Mouse (Mus musculus) left cerebral cortex, adult 2 months (tissue): ENCODE measurements at regions not wholly inside any gene's neighbourhood (a gene's known extent, or its start where the extent isn't known, plus 50 kb on each side); places are given as distances from the start of the nearest gene placed in this dataset.

Experiments used
- DNase-seq, 2 experiments: peaks; one replicate each; pipeline ENCODE4 v3.0.0; 2021 to 2022; ENCODE audit warnings: low spot score in 2 of 2, mixed read lengths in 1 of 2; ENCODE audit errors: extremely low spot score in 1 of 2
- H3K27ac ChIP-seq: fragments of 200-600 bp; 2 replicates; pipeline ENCODE4 v1.8.1; 2022
- H3K4me3 ChIP-seq: fragments of 200-600 bp; 2 replicates; pipeline ENCODE4 v1.8.1; 2022
- CTCF ChIP-seq: fragments of 200-600 bp; IDR thresholded peaks from 2 replicates; pipeline ENCODE4 v1.8.1; 2022; ENCODE audit warnings: antibody characterized with exemption, mild to moderate bottlenecking, moderate library complexity
- intact Hi-C: fragments of 180-260 bp; cut with DNase I; formaldehyde crosslinking; loops from one replicate; pipeline ENCODE4 v1.15.1; 2025

DNA sequence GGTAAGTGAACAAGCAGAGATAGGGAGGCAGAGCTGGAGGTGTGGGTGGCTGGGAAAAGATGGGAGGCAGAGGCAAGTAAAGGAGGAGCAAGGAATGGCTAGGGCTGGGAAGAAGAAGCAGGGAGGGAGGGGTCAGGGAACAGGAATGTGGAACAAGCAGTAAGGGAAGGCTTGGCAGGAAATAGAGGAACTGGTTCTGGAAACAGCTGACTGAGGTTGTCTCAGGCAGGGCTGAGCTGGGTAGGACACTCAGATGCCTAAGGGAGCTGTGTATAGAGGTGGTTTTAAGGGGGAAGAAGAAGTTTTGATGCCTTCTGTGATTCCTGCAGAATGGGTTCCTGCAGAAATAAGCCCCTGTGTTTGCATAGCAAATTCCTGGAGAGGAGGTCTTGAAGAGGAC, 92.7 kb downstream of the Nucb2 start:
- no peak overlapping the region for H3K27ac ChIP-seq
- intact Hi-C loops: no loop called here
- no peak for DNase-seq
- no peak for TF ChIP-seq CTCF
- H3K4me3 ChIP-seq: no peak overlapping the region

DNA sequence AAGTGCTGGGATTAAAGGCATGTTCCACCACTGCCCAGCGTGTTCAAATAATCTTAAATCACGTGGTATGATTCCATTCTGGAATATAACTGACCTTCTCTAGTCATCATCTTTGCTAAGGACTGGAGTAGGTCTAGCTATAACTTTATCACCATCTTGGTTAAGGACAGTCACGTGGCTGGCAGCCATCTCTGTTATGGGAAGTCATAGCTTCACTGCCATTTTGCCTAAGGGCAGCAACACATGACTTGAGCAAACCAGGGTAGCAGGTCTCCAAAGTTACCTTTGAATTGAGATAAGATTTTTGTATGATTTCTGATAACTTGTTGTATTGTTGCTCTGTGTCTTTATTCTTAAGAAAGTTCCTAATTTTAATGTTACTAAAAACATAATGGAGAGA, 96.2 kb downstream of the Nucb2 start:
- TF ChIP-seq CTCF: no peak
- no peak for DNase-seq
- H3K4me3 ChIP-seq: no peak overlapping the region
- no peak overlapping the region for H3K27ac ChIP-seq
- intact Hi-C loops: loop anchor here (10.0 kb wide), 1 partner anchor 356 kb away; no protein-coding TSS in a partner anchor

DNA sequence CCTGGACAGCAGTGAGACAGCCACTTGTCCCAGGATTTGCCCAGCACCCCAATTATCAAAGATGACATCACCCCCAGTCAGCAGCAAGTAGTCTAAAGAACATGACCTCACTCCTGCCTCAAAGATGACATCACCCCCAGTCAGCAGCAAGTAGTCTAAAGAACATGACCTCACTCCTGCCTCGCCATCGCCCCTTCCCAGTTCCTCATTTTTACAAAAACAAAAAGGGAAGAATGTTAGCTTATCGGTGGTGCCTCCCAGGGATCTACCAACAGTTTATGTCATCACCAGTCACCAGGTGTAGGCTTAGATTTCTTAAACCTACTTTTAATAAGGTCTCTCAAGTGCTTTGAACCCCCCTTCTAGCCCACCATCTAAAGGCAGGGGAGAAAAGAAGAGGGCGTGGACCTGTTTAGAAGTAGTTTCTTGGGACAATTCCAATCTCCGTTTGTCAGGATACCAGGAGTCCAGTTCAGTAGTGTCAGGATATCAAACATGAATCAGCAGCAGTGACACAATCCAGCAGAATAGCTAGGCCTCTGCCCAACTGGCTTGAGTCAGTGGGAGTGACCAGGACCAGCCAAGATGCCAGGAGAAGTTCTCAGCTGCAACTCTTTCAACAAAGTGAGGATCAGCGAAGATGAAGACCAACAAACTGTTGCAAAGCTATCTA, 99.1 kb downstream of the Nucb2 start:
- Histone ChIP-seq H3K4me3 (no peak overlapping the region), H3K27ac (no peak overlapping the region)
- intact Hi-C loops: loop anchor here (10.0 kb wide), 1 partner anchor 359 kb away; no protein-coding TSS in a partner anchor
- no peak for DNase-seq
- TF ChIP-seq CTCF: no peak

DNA sequence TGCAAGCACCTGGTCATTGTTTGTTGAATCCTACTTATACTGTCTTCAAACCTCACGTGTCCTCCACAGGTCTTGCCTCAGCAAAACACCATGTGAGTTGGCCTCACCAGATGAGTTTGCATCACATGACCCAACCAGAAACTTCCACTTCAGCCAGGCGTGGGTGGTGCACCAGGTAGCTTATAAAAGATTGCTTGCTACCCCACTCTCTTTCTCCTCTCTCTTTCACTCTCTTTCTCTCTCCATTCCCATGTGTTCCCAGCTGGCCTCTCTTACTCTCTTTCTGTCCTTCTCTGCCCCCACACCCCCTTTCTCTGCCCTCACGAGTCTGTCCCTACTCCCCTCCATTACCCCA, 99.6 kb downstream of the Nucb2 start:
- H3K27ac ChIP-seq: no peak overlapping the region
- intact Hi-C loops: loop anchor here (10.0 kb wide), 1 partner anchor 359 kb away; no protein-coding TSS in a partner anchor
- no peak overlapping the region for H3K4me3 ChIP-seq
- no peak for TF ChIP-seq CTCF
- no peak for DNase-seq

DNA sequence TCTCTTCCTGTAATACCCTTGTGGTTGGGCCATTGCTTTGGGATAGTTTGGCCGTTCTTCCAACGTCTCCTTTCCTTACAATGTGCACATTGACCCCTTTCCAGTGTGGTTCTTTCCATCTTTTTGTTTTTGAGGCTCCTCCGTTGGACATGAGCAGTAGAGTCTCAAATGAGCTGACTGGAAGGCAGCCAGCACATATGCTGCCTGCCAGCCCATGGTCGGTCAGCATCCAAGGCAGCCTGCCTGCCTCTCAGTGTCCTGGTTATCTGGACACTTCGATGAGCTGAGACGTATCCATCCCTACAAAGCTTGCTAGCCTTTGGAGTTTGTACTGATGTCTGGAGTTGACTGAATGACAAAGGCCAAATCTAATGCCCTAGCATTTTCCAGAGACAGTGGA, 102.1 kb downstream of the Nucb2 start:
- intact Hi-C loops: loop anchor here (5.0 to 10.0 kb wide), 2 partner anchors 269 to 361 kb away; no protein-coding TSS in a partner anchor
- no peak for TF ChIP-seq CTCF
- DNase-seq: no peak
- Histone ChIP-seq H3K27ac (no peak overlapping the region), H3K4me3 (no peak overlapping the region)

DNA sequence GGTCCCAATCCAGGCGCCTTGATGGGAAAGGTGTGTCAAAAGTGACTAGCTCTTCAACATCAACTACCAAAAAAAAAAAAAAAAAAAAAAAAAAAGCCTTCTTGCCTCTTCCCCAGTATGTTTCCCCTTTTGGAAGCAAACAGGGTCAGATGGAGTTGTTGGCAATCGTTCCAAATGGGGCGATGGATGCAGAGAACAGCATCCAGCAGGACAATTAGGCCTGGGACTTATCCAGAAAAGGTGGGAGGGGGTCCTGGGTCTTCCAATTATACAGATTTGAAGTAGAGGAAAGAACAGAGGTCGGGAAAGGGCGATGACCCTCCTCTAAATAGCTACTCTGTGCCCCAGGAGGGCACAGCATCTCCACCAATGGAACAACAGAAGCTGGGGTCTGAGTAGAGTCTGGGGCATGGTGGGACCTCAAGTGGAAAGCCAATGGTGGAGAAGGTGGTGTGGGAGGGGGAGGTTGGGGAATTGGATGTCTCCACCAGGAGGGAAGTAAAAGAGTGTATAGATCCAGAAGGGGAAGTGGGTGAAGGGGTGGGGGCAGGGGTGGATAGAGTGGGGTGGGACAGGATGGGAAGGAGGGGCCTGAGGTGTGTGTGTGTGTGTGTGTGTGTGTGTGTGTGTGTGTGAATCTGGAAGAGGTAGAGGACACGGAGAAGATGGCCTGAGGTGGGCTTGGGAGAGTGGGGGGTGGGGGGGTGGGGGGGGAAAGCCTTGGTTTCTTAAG, 102.7 kb downstream of the Nucb2 start:
- H3K4me3 ChIP-seq: no peak overlapping the region
- DNase-seq: no peak
- TF ChIP-seq CTCF: no peak
- no peak overlapping the region for H3K27ac ChIP-seq
- intact Hi-C loops: loop anchor here (5.0 to 10.0 kb wide), 2 partner anchors 270 to 362 kb away; no protein-coding TSS in a partner anchor

DNA sequence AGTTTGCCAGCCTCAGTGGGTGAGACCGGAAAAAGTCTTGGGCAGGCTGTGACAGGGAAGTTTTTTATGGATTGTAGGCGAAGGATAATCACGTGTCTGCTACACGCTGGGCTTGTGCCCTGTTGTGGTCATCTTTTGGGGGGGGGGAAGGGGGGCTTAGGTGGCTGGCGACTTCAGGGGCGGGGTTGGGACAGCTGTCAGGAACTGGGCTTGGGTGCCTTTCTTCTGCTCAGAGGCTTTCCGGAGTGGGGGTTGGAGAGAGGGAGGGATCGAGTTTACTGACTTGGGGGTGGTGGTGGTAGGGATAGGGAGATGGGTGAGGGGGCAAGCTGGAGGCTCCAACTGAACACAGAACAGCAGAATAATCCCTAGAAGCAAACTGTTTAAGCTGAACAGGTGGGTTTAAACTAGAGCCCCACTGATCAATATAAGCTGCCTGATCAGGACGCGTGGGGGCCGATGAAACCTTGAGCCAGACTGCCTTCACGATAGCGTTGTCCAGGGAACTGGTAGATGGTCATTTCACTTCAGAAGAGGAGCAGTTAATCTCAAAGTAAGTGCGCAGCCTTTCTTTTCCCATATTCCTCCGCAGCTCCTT, 103.6 kb downstream of the Nucb2 start:
- Histone ChIP-seq H3K27ac (no peak overlapping the region), H3K4me3 (peak overlapping the region; percentile 14)
- DNase-seq: no peak
- no peak for TF ChIP-seq CTCF
- intact Hi-C loops: loop anchor here (1.0 to 10.0 kb wide), 4 partner anchors 76 to 363 kb away; no protein-coding TSS in a partner anchor

DNA sequence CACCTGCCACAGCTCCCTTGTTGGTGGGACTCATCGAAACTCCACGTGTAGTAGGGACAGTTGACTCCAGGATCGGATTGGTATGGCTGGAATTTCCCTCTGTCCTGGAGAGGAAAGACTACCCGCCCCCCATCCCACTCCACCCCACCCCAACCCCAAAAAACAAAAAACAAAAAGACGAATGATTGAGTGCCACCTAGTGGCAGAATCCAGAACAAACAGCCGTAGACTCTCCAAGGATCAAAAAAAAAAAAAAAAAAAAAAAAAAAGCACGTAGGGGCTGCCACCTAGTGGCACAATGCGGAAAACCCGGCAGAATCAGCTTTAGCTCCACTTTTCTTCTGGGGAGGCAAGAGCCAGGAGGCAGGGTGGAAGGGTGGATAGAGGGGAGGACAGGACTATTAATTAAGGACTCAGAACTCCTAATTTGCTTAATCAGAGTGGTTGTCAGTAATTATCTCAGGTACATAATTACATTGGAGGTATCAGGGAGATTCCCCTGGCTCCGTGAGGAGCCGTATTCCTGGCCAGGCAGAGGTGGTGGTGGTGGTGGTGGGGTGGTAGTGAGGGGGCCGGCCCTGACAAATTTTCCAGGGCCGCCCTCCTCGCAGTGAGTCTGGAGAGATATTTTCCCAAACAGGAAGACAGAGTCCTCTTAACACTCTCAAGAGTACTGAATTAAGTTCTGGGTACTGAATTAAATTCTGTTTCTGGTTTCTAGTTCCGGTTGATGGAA, 104.3 kb downstream of the Nucb2 start:
- Histone ChIP-seq H3K27ac (no peak overlapping the region), H3K4me3 (peak overlapping the region; percentile 14)
- intact Hi-C loops: loop anchor here (1.0 to 10.0 kb wide), 4 partner anchors 77 to 364 kb away; no protein-coding TSS in a partner anchor
- TF ChIP-seq CTCF: peak; percentile 70
- peak; percentile 32 to 41 for DNase-seq

DNA sequence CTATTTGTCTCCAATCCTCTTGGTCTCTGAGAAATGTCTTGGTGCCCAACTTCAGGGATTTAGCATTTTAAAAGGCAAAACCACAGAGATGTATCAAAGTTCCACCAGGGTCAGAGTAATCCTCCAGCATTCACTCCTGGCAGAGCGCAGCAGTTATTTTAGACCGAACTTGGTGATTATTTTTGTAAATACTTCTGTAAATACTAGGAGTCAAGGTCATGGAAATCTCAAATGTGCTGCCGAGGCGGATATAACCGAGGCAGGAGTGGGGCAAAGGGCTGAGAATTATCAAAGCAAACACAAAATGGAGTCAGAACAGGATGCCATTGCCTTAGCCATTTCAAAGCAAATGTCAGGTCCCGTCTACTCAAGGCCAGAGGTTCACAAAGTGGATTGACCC, 105.2 kb downstream of the Nucb2 start:
- no peak overlapping the region for H3K4me3 ChIP-seq
- no peak for DNase-seq
- TF ChIP-seq CTCF: no peak
- intact Hi-C loops: loop anchor here (2.0 to 10.0 kb wide), 3 partner anchors 151 to 365 kb away; no protein-coding TSS in a partner anchor
- H3K27ac ChIP-seq: no peak overlapping the region

DNA sequence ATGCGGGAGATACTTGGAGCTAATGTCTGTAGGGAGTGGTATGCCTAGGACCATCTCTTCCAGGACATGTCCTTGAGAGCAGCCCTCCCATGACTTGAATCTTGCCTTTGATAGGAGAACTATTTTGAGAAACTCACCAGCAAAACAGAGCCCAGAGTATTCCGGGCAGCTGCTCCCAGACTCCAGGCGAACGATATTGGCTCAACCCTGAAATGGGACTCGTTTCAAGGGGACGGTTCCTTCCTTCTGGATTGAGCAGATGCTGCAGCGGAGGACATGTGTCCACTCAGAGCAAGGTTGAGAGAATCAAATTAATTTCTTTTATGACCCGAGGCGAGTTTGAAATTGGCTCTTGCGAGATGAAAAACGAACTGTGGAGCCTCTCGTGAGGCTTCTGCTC, 105.7 kb downstream of the Nucb2 start:
- TF ChIP-seq CTCF: no peak
- H3K27ac ChIP-seq: no peak overlapping the region
- DNase-seq: no peak
- no peak overlapping the region for H3K4me3 ChIP-seq
- intact Hi-C loops: loop anchor here (2.0 to 10.0 kb wide), 3 partner anchors 151 to 365 kb away; no protein-coding TSS in a partner anchor

DNA sequence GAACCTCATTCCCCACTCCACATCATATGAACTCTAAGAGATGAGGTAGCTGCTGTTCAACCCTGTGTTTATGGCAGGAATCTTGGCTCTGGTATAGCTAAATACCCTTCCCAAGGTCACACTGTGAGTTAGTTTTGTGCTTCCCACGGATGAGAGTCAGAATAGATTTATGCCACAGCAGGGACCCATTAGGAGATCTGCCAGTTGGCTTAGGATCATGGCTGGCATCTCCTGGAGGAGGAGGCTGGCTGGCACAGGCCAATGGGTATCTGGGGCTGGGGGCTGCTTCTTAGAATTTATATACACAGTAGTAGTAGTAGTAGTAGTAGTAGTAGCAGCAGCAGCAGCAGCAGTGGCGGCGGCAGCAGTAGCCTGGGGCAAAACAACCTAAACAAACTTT, 111.8 kb downstream of the Nucb2 start:
- no peak for TF ChIP-seq CTCF
- Histone ChIP-seq H3K4me3 (no peak overlapping the region), H3K27ac (no peak overlapping the region)
- no peak for DNase-seq
- intact Hi-C loops: no loop called here
